Mouse (Mus musculus) bone marrow macrophage, adult 2 months (primary cell): ENCODE results near the gene Imp3. TPM values are rescaled to one million over a fixed set of nuclear protein-coding genes. Genes with fewer than 3 reads are reported as not detected.

ENCODE experiments used
- H3K27ac ChIP-seq: 2 replicates; pipeline ENCODE4 v1.5.1; 2012; ENCODE audit warnings: low read depth, low read length; ENCODE audit not compliant: insufficient read depth
- H3K4me1 ChIP-seq: 2 replicates; pipeline ENCODE4 v1.6.1; 2012; ENCODE audit warnings: low read length; ENCODE audit not compliant: control insufficient read depth, insufficient read depth
- H3K4me3 ChIP-seq: 2 replicates; pipeline ENCODE4 v1.5.1; 2012; ENCODE audit warnings: mild to moderate bottlenecking, low read length, moderate library complexity; ENCODE audit not compliant: insufficient read depth
- CTCF ChIP-seq: IDR thresholded peaks from 2 replicates; pipeline ENCODE4 v1.5.1; 2012; ENCODE audit warnings: low read depth, mild to moderate bottlenecking, low read length, moderate library complexity
- POLR2A ChIP-seq: IDR thresholded peaks from 2 replicates; pipeline ENCODE4 v1.6.1; 2012; ENCODE audit warnings: mild to moderate bottlenecking, low read depth, low read length, borderline replicate concordance
- polyA plus RNA-seq: library from polyadenylated mRNA; stranded (reverse); fragments of >200 nt; gene quantifications from 2 replicates; pipeline ENCODE4 v1.2.4, GENCODE M21; 2012; ENCODE audit not compliant: missing spikeins, insufficient read depth, insufficient read length

Gene Imp3
- polyA plus RNA-seq = 62.4 and 64.1 TPM in 2 replicates

GRCm38 (mm10) chr9:56937223-56938160 is at the start of gene Imp3:
Gene Imp3 (plus strand): TSS chr9:56937475.
- Histone ChIP-seq H3K27ac (peak within 1 kb of the TSS; percentile 79), H3K4me3 (peak within 1 kb of the TSS; percentile 93), H3K4me1 (peaks cover 9% of the 10 kb centered on the region; the same call in 1 of the 2 replicates)
- TF ChIP-seq CTCF (no peak), POLR2A (no peak)

DNA sequence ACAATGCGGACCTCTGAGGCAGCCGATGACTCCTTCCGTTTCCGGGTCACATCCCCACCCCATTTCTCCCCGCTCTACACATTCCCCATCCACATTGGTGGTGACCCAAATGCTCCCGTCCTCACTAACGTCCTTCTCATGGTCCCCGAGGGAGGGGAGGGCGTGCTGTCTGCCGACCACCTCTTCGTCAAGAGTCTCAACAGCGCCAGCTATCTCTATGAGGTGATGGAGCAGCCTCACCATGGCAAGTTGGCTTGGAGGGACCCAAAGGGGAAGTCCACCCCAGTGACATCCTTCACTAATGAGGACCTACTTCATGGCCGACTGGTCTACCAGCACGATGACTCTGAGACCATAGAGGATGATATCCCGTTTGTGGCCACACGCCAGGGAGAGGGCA is 49.7 kb upstream of the Imp3 start:
- no peak for TF ChIP-seq CTCF
- H3K4me3 ChIP-seq = no peak overlapping the region
- H3K4me1 ChIP-seq = no peaks in the 10 kb centered on the region
- H3K27ac ChIP-seq = no peak overlapping the region

DNA sequence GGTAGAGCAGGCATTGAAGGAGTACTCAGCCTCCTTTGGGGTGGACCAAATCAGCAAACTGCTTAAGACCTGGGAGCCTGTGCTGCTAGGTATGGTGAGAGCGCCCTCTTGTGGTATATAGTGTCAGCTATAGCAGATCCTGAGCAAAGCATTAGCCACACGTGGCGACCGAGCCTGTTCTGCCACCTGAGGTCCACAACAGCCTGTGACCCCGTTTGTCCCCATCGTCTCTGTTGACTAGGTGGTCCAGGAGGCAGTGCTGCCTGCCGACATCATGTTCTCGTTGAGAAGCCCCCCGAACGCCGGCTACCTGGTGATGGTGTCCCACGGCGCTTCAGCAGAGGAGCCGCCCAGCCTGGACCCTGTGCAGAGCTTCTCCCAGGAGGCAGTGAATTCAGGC is 47.5 kb upstream of the Imp3 start:
- no peak overlapping the region for H3K27ac ChIP-seq
- no peaks in the 10 kb centered on the region for H3K4me1 ChIP-seq
- no peak overlapping the region for H3K4me3 ChIP-seq
- peak; percentile 82 for TF ChIP-seq CTCF
- no peak for TF ChIP-seq POLR2A

GRCm38 (mm10) chr9:56890522-56891250 is 46.6 kb upstream of the Imp3 start:
- Histone ChIP-seq H3K27ac (no peak overlapping the region), H3K4me1 (no peaks in the 10 kb centered on the region), H3K4me3 (no peak overlapping the region)
- no peak for TF ChIP-seq CTCF
- TF ChIP-seq POLR2A = no peak

GRCm38 (mm10) chr9:56891517-56892011 is 45.7 kb upstream of the Imp3 start:
- Histone ChIP-seq H3K4me3 (no peak overlapping the region), H3K4me1 (no peaks in the 10 kb centered on the region), H3K27ac (no peak overlapping the region)
- no peak for TF ChIP-seq POLR2A
- no peak for TF ChIP-seq CTCF

DNA sequence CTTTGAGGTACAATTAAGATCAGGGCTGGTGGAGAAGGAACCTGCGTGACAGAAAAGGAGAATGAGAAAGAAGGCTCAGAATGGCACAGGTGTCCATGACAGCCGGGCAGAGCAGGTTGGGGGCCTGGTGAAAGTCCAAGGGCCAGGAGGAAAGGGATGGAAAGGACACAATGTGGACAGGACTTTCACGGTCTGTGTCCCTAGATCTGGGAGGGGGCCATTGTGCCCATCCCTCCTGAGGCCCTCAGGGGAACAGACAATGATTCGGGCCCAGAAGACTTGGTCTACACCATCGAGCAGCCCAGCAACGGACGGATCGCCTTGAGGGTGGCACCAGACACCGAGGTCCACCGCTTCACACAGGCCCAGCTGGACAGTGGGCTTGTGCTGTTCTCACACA is 45.2 kb upstream of the Imp3 start:
- TF ChIP-seq POLR2A = no peak
- no peak for TF ChIP-seq CTCF
- no peaks in the 10 kb centered on the region for H3K4me1 ChIP-seq
- no peak overlapping the region for H3K4me3 ChIP-seq
- H3K27ac ChIP-seq = no peak overlapping the region

DNA sequence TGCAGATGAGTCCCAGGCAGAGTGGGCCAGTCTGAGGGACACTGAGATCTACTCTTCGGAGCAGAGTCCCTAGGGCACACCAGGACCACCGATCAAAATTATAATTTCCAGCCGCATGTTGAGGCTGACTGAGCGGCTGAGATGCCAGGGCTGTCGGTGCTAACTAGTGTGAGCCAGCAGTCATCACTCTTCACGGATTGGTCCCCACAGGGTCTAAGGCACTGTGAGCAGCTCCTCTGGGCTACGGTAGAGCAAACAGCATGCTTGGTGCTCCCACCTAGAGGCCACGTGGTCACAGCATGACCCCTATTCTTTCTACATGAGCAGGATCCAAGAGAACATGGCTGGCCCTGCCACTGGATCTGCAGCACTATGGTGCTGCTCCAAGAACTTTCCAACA is 44.0 kb upstream of the Imp3 start:
- Histone ChIP-seq H3K4me3 (no peak overlapping the region), H3K4me1 (no peaks in the 10 kb centered on the region), H3K27ac (no peak overlapping the region)
- TF ChIP-seq CTCF = no peak
- TF ChIP-seq POLR2A = no peak

GRCm38 (mm10) chr9:56894006-56894405 is 43.3 kb upstream of the Imp3 start:
- Histone ChIP-seq H3K4me1 (no peaks in the 10 kb centered on the region), H3K27ac (no peak overlapping the region), H3K4me3 (no peak overlapping the region)
- TF ChIP-seq CTCF (0 out of 2 replicates have a peak, but pooled peaks have one; percentile 14), POLR2A (no peak)

GRCm38 (mm10) chr9:56896779-56897178 is 40.5 kb upstream of the Imp3 start:
- Histone ChIP-seq H3K4me1 (peaks cover 5% of the 10 kb centered on the region), H3K27ac (no peak overlapping the region), H3K4me3 (no peak overlapping the region)
- TF ChIP-seq CTCF = no peak
- TF ChIP-seq POLR2A = no peak

DNA sequence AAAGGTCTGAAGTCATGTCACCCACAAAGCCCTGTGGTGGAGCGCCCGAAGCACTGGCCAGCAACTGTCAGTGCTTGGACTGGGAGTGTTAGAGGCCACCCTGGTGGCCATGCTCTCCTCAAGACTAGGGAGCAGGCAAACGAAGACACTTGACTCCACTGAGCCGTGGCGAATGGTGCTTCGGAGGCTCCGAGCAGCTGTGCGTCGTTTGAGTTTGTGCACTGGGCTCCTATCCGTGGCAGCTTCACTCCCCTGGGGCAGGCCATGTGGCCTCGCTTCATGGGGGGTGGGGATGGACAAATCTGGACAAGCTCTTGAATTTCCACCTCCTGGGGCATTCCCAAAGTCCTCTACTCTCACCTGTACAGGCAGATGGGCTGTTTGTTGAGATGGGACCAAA is 37.9 kb upstream of the Imp3 start:
- H3K4me1 ChIP-seq = peaks cover 5% of the 10 kb centered on the region
- TF ChIP-seq CTCF (no peak), POLR2A (no peak)
- H3K27ac ChIP-seq = no peak overlapping the region
- no peak overlapping the region for H3K4me3 ChIP-seq
